Mouse (Mus musculus) lung, adult 18-20 months (tissue): ENCODE data around the gene Rara.

Source experiments
- DNase-seq, 2 experiments: peaks; one replicate each; pipeline ENCODE4 v3.0.0; 2022; ENCODE audit warnings: mixed read lengths in 2 of 2

Gene Rara

DNA sequence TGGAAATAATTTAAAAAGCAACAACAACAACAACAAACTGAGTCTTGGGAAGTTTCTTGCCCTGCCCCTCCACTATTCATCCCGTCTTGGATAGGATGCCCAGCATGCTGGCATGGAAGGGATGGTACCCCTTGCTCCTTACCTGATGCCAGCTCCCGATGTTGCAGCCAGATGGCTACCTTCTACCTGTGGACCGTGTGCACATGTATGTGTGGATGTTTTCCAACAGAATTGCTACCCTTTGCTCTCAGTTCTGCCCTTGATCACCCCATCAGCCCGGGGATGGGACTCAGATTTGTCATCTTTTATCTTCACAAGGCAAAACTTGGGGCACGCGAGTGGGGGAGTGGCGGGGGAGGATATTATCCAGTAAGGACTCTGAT is 11.1 kb downstream of the Rara start:
- DNase-seq: no peak

DNA sequence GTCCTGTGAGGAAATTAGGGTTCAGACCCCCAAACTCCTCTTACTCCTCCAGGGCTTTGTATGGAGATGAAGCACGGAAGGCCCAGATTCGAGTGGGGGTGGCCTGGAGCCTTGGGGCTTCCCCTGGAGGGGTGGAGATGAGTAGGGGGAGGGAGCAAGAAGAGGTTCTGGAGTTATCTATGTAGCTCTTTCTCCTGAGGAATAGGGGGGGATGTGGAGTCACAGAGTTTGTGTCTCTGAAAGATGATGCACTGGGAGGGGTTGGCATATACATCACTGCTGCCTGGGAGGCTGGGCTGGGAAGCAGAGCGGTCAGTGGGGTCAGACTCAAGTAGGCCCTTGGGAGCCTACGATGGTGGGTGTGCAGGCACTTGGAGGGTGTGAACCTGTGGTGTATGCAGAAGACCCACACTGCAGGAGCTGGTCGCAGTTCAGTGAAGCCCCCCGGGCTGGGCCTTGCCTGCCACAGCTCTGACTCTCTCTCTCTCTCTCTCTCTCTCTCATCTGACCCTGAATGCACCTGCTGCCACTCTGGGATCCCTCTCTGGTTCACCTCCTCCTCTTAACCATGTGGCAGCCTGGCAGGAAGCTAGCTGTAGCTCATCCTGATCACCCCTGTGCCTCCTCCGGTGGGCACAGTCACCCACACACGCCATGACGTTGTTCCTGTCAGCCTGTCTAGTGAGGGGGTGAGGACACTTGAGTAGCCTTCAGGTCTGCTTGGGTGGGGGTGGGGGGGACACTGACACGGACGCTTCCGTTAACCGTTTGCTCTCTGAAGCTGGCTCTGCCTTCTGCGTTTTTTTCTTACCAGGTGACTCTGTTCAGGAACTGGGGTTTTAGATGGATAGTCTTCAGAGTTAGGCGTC is 11.7 kb downstream of the Rara start:
- DNase-seq: peak in 1 of 2 experiments; percentile 37

DNA sequence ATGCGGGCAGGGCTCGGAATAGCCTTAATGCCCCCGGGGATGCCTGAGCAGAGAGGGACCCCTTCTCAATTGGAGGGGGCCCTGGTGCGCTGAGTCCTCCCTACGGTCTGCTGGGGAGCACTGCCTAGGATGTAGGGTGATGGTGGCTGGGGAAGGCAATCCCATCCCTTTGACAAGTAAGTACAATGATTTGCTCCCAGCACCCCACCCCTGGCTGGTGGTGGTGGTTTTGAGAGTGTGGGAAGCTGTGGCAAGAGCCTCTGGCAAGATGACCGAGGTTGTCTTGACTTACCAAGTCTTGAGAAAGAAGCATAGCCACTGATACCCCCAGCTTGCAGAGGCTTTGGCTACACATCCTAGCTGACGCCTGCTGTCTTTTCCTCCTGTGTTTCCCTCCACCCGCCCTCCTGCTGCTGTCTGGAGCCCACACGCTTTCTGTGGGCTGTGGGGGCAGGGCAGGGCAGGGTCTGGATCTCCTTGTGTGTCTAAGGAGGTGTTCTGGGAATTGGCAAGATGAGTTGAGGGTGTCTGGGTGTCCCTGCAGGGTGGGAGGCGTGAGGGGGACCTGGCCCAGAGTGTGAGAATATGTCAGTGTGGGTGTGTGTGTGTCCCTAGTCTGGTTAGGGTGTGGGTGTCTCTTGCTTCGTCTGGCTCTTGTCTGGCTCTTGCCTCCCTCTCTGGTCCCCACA is 12.5 kb downstream of the Rara start:
- DNase-seq: no peak

DNA sequence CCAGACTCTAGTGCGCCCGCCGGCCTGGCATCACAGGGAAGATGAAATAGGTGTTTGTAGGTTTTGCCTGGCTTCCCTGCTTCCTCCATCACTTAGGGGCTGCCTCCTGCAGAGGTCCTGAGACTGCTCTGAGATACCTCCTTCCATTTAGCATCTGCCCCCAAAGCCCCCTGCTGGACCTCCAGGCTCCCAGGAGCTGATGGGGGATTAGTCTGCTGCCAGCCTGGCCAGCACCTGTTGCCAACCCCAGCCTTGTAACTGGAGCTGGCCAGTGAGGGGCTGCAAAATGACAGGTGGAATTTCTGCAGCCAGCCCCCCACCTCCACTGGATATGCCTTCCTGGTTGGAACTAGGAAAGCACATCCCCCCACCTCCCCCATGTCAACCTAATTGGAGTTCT is 13.2 kb downstream of the Rara start:
- DNase-seq: no peak

- peak in 1 of 2 experiments; percentile 77 for DNase-seq
Measured at GRCm38 (mm10) chr11:98941341-98941825, 13.8 kb downstream of the Rara start.

DNA sequence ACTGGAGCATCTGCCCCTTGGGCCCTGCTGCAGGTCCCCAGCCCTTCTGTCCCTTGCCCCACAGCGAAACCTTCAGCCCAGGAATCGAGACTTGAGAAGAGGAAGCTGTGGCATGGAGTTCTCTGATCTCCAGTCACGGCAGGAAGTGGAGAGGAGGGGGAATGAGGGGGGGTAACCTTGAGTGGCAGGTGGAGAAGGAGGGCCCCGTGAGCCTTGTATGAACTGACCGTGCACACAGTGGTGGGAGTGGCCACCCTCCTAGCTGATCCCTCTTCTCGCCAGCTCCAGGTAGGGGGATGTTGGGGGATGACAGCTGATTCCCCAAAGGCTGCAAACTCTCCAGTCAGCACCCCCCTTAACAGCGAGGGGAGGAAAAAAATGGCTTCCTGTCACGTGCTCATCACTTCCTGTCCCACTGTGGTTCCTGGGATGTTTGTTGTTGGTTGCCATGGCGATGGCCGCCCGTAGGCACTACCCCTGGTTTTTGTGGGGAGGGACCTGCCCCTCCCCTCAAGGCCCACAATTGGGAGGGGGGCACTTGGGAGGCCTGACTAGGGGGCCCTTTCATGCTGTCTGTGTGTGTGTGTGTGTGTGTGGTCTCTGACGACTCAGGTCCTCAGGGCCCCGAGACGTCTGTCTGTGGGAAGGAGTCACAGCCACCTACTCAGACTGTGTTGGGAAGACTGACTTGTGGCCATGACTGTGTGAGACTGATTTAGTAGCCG is 14.4 kb downstream of the Rara start:
- peak; percentile 89 to 94 for DNase-seq

- DNase-seq: peak in 1 of 2 experiments; percentile 34
Measured at GRCm38 (mm10) chr11:98942555-98942922, 14.9 kb downstream of the Rara start.

- DNase-seq: peak; percentile 72 to 83
Measured at GRCm38 (mm10) chr11:98942923-98943641, 15.5 kb downstream of the Rara start.

DNA sequence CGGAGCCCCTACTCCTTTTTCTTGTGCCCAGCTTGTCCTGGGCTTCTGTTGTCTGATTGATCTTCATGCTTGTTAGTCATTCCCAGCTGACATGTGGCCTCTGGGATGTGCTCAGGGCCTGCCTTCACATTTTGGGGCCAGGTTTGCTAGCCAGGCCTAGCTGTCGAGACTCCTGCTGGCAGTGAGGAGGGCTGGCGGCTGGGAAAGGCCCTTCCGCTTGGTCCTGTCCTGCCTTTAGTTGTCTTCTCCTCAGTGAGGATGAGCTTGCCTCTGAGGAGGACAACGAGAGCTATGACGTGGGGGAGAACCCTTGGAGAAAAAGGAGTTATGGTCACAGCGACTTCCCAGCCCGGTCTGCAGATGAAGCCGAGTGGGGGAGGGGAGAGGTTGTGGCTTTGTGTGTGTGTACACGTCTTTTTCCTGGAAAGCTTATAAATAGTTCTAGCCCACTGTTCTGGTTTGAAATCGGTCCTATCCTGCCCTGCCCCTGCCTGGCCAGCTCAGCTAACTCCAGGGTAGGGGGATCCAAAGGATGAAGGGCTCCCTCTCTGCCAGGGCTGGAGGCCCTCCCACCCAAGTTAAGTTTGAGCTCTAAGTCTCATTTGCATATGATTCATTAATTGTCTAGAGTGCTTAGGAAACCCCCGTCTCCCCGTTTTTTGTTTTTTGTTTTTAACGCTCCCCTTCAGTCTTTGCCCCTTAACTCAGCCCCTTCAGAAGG is 16.3 kb downstream of the Rara start:
- no peak for DNase-seq

GRCm38 (mm10) chr11:98944897-98945604 is 17.4 kb downstream of the Rara start:
- peak in 1 of 2 experiments; percentile 27 for DNase-seq

DNA sequence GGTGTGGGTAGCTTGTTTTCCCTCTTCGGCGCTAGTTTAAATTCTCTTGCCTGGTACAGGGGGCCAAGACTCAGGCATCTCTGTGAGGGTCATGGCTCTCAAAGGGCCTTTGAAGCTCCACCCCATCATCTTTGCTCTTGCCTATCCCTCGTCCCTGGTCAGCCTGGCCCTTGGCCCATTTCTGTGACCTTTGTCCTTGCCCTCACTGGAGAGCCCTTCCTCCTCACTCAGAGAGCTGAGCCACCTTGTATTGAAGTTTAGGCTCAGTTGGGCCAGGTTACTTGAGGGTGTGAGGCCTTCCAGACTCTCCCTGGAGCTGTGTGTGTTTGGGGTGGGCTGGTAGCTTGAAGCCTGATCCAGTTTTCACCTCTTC is 18.0 kb downstream of the Rara start:
- peak; percentile 71 to 75 for DNase-seq

- no peak for DNase-seq
Measured at GRCm38 (mm10) chr11:98947969-98948569, 20.5 kb downstream of the Rara start.

DNA sequence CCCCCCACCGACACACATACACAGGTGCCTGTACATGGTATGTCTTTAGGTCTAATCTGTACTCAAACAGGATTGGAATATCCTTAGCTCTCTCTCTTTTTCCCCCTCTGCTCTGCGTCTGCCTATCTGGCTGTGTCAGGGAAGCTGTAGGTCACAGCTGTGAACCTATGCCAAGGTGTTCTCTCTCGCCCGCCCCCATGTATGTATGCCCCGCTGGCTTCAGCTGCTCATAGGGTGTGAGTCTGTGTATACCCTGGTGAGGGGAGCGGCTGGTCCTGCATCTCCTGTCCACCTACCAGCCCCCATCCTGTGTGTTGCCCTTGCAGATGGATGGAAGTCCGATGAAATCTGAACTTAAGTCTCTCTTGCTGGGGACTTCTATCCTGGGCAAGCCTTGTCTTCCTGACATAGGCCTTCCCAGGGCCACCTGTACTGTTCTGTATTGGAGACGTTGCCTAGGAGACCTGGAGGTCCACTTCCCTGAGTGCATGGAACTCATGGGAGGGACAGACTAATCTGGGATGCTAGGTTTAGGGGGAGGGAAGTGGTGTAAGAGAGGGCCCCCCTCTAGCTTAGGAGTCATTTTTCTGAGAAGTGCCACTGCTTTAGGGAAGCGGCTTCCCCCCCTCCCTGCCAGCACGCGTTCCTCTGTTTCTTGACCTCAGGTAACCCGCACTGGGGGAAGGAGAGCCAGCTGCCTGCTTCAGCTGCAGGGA is 21.8 kb downstream of the Rara start:
- DNase-seq: peak in 1 of 2 experiments; percentile 62

- no peak for DNase-seq
Measured at GRCm38 (mm10) chr11:98949958-98950460, 22.4 kb downstream of the Rara start.

DNA sequence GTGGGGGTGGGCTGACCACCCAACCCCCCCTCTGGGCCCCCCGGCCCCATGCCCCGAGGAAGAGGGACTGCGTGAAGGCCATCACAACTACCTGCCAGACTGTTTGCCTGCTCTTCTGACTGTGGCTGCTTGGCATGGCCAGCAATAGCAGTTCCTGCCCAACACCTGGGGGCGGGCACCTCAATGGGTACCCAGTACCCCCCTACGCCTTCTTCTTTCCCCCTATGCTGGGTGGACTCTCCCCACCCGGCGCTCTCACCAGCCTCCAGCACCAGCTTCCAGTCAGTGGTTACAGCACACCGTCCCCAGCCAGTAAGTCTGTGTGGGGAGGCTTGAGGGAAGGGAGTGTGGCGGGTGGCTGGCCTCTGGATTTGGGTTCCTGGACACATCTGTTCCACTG is 22.9 kb downstream of the Rara start:
- no peak for DNase-seq

DNA sequence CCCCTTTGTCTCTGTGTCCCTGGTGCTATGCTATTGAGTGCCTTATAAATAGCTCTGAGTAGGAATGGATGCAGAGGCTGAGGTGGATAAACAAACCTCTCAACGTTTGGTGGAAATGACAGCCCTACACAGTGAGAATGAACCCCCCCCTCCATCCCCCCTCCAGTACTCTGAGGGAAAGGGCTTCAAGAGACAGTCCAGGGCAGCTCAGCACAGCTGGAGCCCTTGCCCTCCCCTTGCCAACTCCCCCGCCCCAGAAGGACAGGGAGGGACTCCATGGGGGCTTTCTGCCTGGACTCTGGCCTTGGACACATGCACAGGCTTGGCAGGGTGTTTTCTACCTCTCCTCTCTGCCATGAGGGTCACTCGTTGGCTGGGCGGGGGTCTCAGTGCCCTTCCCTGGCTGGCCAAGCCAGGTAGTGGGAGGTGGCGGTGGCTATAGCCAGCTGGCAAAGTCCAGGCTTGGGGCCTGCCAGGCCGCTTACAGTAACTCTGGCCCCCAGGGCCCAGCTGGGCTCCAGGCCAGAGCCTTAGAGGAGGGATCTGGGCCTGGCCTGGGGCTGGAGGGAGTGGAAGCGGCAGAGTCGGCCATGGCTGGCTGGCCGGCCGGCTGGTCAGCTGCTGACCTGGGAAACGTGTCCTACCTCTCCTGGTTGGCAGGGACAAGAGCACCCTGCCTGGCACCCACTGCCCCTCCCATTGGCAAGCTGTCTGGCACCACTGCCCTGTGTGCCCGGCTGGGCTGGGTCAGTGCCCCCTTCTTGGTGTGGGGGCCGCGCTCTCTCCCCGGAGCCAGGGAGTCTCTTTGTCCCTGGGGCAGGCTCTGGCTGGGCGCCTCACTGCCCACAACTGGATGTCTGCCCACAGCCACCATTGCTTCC is 23.6 kb downstream of the Rara start:
- DNase-seq: peak; percentile 83 to 88

GRCm38 (mm10) chr11:98952111-98952510 is 24.5 kb downstream of the Rara start:
- no peak for DNase-seq

DNA sequence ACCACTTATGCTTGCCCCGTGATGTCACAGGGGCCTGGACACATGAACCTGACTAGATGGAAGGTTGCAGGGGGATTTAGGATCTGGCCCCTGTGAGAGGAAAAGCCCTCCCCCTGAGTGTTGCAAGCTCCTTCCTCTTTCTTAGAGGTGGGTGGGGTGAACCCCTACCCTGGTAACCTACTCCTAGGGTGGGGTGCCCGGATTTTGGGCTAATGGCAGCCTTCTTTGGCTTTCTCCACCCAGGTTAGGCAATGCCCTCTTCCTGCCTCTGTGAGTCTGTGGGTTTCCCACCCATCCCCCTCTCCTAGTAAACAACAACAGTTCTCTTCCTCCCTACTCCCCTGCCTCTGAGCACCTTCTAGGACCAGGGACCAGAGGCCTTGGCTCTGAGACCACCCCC is 25.1 kb downstream of the Rara start:
- DNase-seq: peak in 1 of 2 experiments; percentile 71

GRCm38 (mm10) chr11:98953361-98953760 is 25.7 kb downstream of the Rara start:
- no peak for DNase-seq
